Mouse (Mus musculus) myocyte (in vitro differentiated cells): ENCODE measurements around the gene Setd7.

Source experiments
- CEBPB ChIP-seq: IDR thresholded peaks from 2 replicates; pipeline ENCODE4 v1.6.1; 2011; ENCODE audit warnings: mild to moderate bottlenecking, moderate library complexity; ENCODE audit not compliant: poor library complexity, insufficient read depth, severe bottlenecking
- E2F4 ChIP-seq: IDR thresholded peaks from one replicate; pipeline ENCODE4 v1.6.1; 2011; ENCODE audit warnings: mild to moderate bottlenecking, control low read depth, moderate library complexity; ENCODE audit not compliant: insufficient read depth
- MAX ChIP-seq: IDR thresholded peaks from one replicate; pipeline ENCODE4 v1.6.1; 2011; ENCODE audit warnings: low read depth, mild to moderate bottlenecking, control low read depth
- MYOD1 ChIP-seq, 3 experiments: IDR thresholded peaks; one replicate each; pipeline ENCODE4 v1.6.1; 2011; ENCODE audit warnings: control low read depth in 2 of 3, low read depth in 2 of 3, mild to moderate bottlenecking in 2 of 3, moderate library complexity in 1 of 3; ENCODE audit not compliant: insufficient read length in 2 of 3, control insufficient read depth in 1 of 3
- MYOG ChIP-seq, 3 experiments: IDR thresholded peaks; one replicate each; pipeline ENCODE4 v1.6.1; 2011; ENCODE audit warnings: control low read depth in 2 of 3, low read depth in 2 of 3, mild to moderate bottlenecking in 2 of 3; ENCODE audit not compliant: insufficient read length in 2 of 3, control insufficient read depth in 1 of 3, insufficient read depth in 1 of 3
- POLR2A ChIP-seq: IDR thresholded peaks from one replicate; pipeline ENCODE4 v1.6.1; 2011; ENCODE audit warnings: low read depth, mild to moderate bottlenecking, control low read depth, moderate library complexity; ENCODE audit not compliant: insufficient read length
- POLR2AphosphoS2 ChIP-seq: IDR thresholded peaks from one replicate; pipeline ENCODE4 v1.6.1; 2011; ENCODE audit warnings: low read depth, control low read depth; ENCODE audit not compliant: insufficient read length
- TCF12 ChIP-seq: IDR thresholded peaks from one replicate; pipeline ENCODE4 v1.6.1; 2011; ENCODE audit warnings: mild to moderate bottlenecking, control low read depth; ENCODE audit not compliant: poor library complexity, insufficient read depth, severe bottlenecking
- USF1 ChIP-seq: IDR thresholded peaks from one replicate; pipeline ENCODE4 v1.6.1; 2011; ENCODE audit warnings: low read depth, mild to moderate bottlenecking, control low read depth, moderate library complexity

- TF ChIP-seq POLR2AphosphoS2 (no peak), E2F4 (no peak), POLR2A (no peak), MAX (no peak), USF1 (no peak), MYOD1 (IDR thresholded peaks at IDR 0.05; ENCODE audit: control insufficient read depth in 1 of 3, insufficient read length in 2 of 3, low read depth in 2 of 3) (no peak), MYOG (IDR thresholded peaks at IDR 0.05; ENCODE audit: control insufficient read depth in 1 of 3, insufficient read depth in 1 of 3, insufficient read length in 2 of 3, low read depth in 2 of 3) (no peak), TCF12 (no peak), CEBPB (no peak)
These were observed 62.7 kb downstream of the Setd7 start for GRCm38 (mm10) chr3:51497978-51498377.
